Mouse (Mus musculus) megakaryocyte, embryonic 14.5 days (primary cell): ENCODE measurements around the gene Ccng1.

ENCODE experiments used
- FLI1 ChIP-seq: IDR thresholded peaks from 2 replicates; pipeline ENCODE4 v1.6.1; 2012; ENCODE audit warnings: low read length, inconsistent platforms, mixed read lengths
- GATA1 ChIP-seq: IDR thresholded peaks from 3 replicates; pipeline ENCODE4 v1.6.1; 2012; ENCODE audit warnings: mixed read lengths, low read length, inconsistent platforms, borderline replicate concordance

- TF ChIP-seq FLI1, result no peak
- no peak for TF ChIP-seq GATA1
Observed at GRCm38 (mm10) chr11:40786900-40787299, 31.8 kb upstream of the Ccng1 start.
